Comparison of ENCODE assay signal across 8 mouse cellular contexts in the genomic region with DNA sequence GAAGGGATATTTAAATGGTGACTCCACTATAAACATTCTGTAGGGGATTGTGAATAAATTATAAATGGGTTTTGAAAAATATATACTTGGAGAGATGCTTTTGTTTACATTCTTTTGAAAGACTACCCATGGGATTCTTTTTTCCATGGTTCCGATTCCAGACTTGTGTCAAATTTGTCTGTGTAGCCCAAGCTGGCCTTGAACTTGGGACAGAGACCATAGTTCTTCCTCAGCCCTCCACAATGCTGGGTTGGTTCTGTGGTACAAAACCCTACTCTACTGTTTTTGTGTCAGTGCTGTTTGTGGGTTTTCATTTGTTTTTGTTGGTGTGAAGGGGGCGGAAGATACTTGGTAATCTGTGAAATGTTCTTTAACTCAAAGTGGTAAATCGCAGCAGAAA. TPM values are rescaled to one million over a fixed set of nuclear protein-coding genes. Genes with fewer than 3 reads are reported as not detected.
DNase-seq lines count a peak whose midpoint lies in the region; ATAC-seq and TF ChIP-seq lines count a peak whose summit lies in the region.

No protein-coding gene starts in this region.

- WGBS in heart, postnatal 0 days = 17% methylated on average over 3 of the region's 3 CpGs
- WGBS in hindbrain, embryonic 12.5 days = 71% methylated on average over 3 of the region's 3 CpGs
- 76% methylated on average over 3 of the region's 3 CpGs for WGBS in midbrain, embryonic 12.5 days

- TF ChIP-seq EP300 in heart, postnatal 0 days (IDR thresholded peaks at IDR 0.05; ENCODE audit: low read depth) = no peak

- H3K27ac ChIP-seq in heart, postnatal 0 days (ENCODE audit: low read depth) = peak overlapping the region; percentile 100
- no peak overlapping the region for H3K27ac ChIP-seq in hindbrain, embryonic 12.5 days
- no peak overlapping the region for H3K27ac ChIP-seq in midbrain, embryonic 12.5 days (replicated peaks)

- H3K9me3 ChIP-seq in heart, postnatal 0 days (replicated peaks; ENCODE audit: control insufficient read depth, low read length) = no peaks in the 10 kb centered on the region
- H3K9me3 ChIP-seq in hindbrain, embryonic 12.5 days (replicated peaks) = no peaks in the 10 kb centered on the region
- no peaks in the 10 kb centered on the region for H3K9me3 ChIP-seq in midbrain, embryonic 12.5 days

- DNase-seq in heart, postnatal 0 days (ENCODE audit: low spot score) = no peak
- DNase-seq in heart, adult 18-20 months = no peak
- peak; percentile 9 for DNase-seq in NIH3T3 (ENCODE audit: low read depth)
- no peak for DNase-seq in spleen, adult 18-20 months
- no peak for DNase-seq in urinary bladder, adult 18-20 months (ENCODE audit: low spot score in 2 of 2)
- DNase-seq in thymus, adult 18-20 months = no peak

- no peak for TF ChIP-seq CTCF in heart, postnatal 0 days (IDR thresholded peaks at IDR 0.05; ENCODE audit: low read depth)

- H3K27me3 ChIP-seq in heart, postnatal 0 days (ENCODE audit: control insufficient read depth, insufficient read depth, low read length) = no peaks in the 10 kb centered on the region
- H3K27me3 ChIP-seq in hindbrain, embryonic 12.5 days = no peaks in the 10 kb centered on the region
- no peaks in the 10 kb centered on the region for H3K27me3 ChIP-seq in midbrain, embryonic 12.5 days

- no peaks in the 10 kb centered on the region for H3K36me3 ChIP-seq in heart, postnatal 0 days (replicated peaks; ENCODE audit: control insufficient read depth, insufficient read depth, low read length)
- H3K36me3 ChIP-seq in hindbrain, embryonic 12.5 days = no peaks in the 10 kb centered on the region
- no peaks in the 10 kb centered on the region for H3K36me3 ChIP-seq in midbrain, embryonic 12.5 days

- H3K4me3 ChIP-seq in heart, postnatal 0 days (ENCODE audit: low read depth, low read length) = peak overlapping the region; percentile 96
- H3K4me3 ChIP-seq in hindbrain, embryonic 12.5 days = peak overlapping the region; percentile 95
- peak overlapping the region; percentile 93 for H3K4me3 ChIP-seq in midbrain, embryonic 12.5 days

- H3K9ac ChIP-seq in heart, postnatal 0 days (replicated peaks; ENCODE audit: low read depth, low read length) = peak overlapping the region; percentile 100
- peak overlapping the region; percentile 98 for H3K9ac ChIP-seq in hindbrain, embryonic 12.5 days
- H3K9ac ChIP-seq in midbrain, embryonic 12.5 days (replicated peaks) = peak overlapping the region; percentile 97

- peaks cover 24% of the 10 kb centered on the region for H3K4me1 ChIP-seq in heart, postnatal 0 days (ENCODE audit: control insufficient read depth, insufficient read depth)
- H3K4me1 ChIP-seq in hindbrain, embryonic 12.5 days = peaks cover 17% of the 10 kb centered on the region
- H3K4me1 ChIP-seq in midbrain, embryonic 12.5 days = peaks cover 7% of the 10 kb centered on the region

- ATAC-seq in heart, postnatal 0 days (ENCODE audit: insufficient read depth, low read depth) = no peak
- no peak for ATAC-seq in hindbrain, embryonic 12.5 days (ENCODE audit: low FRiP score)
- ATAC-seq in midbrain, embryonic 12.5 days (ENCODE audit: low FRiP score, low read depth) = no peak

- peak overlapping the region; percentile 82 for H3K4me2 ChIP-seq in heart, postnatal 0 days (ENCODE audit: low read depth, low read length)
- H3K4me2 ChIP-seq in hindbrain, embryonic 12.5 days (replicated peaks) = peak overlapping the region; percentile 88
- peak overlapping the region; percentile 88 for H3K4me2 ChIP-seq in midbrain, embryonic 12.5 days (replicated peaks)

RNA-seq across cellular contexts. Expression of a gene that starts 2.3 kb away (rescaled TPM):
- 169 and 208 TPM in 2 replicates for total RNA-seq in heart, postnatal 0 days (2014; rRNA removed; ENCODE audit: low replicate concordance)
- 25.2 and 29.2 TPM in 2 replicates for polyA plus RNA-seq in heart, postnatal 0 days (2015; fragmentation: Nextera tagmentation; extraction: Ambion mirVana)
- 100 to 1,000 TPM; 114 to 129 TPM for total RNA-seq in heart, adult 18-20 months (2021)
- polyA plus RNA-seq in hindbrain, embryonic 12.5 days (2016; fragmentation: Nextera tagmentation; extraction: Ambion mirVana) = 44.8 and 49.0 TPM in 2 replicates
- polyA plus RNA-seq in midbrain, embryonic 12.5 days (2016; fragmentation: Nextera tagmentation; extraction: Ambion mirVana) = 44.5 and 53.2 TPM in 2 replicates
